15 mouse cellular contexts compared by ENCODE assay signal in the genomic region with DNA sequence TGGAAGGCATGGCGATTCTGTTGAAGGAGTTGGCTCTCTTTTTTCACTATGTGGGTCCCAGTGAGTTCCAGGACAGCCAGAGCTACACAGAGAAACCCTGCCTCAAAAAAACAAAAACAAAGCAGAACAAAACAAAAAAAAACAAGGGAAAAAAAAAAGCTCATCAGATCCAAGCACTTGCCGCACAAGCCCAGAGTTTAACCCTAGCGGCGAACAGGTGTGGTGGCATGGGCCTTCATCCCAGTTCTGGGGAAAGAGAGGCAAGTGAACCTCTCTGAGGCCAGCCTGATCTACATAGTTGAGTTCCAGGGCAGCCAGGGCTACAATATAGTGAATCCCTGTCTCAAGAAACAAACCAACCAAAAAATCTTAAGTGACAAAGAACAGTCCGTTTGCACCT.
"Had no signal": no experiment of that assay in that cellular context is flagged by ENCODE, and none has a peak within 500 bp of the region (broad histone marks: within the 10 kb centered on the region; RNA-seq: fewer than 3 reads in every experiment).

No protein-coding gene starts in this region.

- ATAC-seq: inflammation-experienced regulatory T-cells, adult 6 months; lung, postnatal 0 days; midbrain, embryonic 15.5 days had no signal

- H3K27ac ChIP-seq: left cerebral cortex, adult 2 months; limb, embryonic 10.5 days; midbrain, embryonic 15.5 days; neural tube, embryonic 12.5 days; stomach, embryonic 15.5 days had no signal

- H3K4me1 ChIP-seq: limb, embryonic 10.5 days had no signal

- H3K9ac ChIP-seq: midbrain, embryonic 15.5 days; neural tube, embryonic 12.5 days; stomach, embryonic 15.5 days had no signal

- H3K27me3 ChIP-seq: midbrain, embryonic 15.5 days; neural tube, embryonic 12.5 days; stomach, embryonic 15.5 days had no signal

- H3K4me3 ChIP-seq: left cerebral cortex, adult 2 months; limb, embryonic 10.5 days; midbrain, embryonic 15.5 days; neural tube, embryonic 12.5 days; stomach, embryonic 15.5 days had no signal

- H3K9me3 ChIP-seq: limb, embryonic 10.5 days; midbrain, embryonic 15.5 days; neural tube, embryonic 12.5 days; stomach, embryonic 15.5 days had no signal

- DNase-seq: kidney, adult 18-20 months; kidney, postnatal 14 days; lung, adult 2 months; lung, postnatal 36 days; spleen, adult 18-20 months; thymus, adult 2 months; thymus, postnatal 25 days had no signal

- H3K4me2 ChIP-seq: midbrain, embryonic 11.5 days; midbrain, embryonic 15.5 days; neural tube, embryonic 12.5 days; stomach, embryonic 15.5 days had no signal
